Mouse (Mus musculus): ENCODE data around the gene Pramel3.
"Not testable (repeated sequence)": the region's sequence is repeated elsewhere in the genome, so short reads cannot be mapped to it uniquely, and the experiment has no call there.

The Pramel3 gene

GRCm38 (mm10) chrX:135302007-135302406, at the start of gene Pramel3:
TSS of gene Pramel3 (plus strand) at chrX:135302307.
- not testable (repeated sequence) for DNase-seq

- DNase-seq, result not testable (repeated sequence)
Observed at GRCm38 (mm10) chrX:135360685-135361084, 58.6 kb downstream of the Pramel3 start.

- not testable (repeated sequence) for DNase-seq
Observed at GRCm38 (mm10) chrX:135361943-135362342, 59.8 kb downstream of the Pramel3 start.
